Mouse (Mus musculus) intestine, embryonic 15.5 days (tissue): ENCODE measurements around the gene Nmt1. TPM values are rescaled to one million over a fixed set of nuclear protein-coding genes. Genes with fewer than 3 reads are reported as not detected.

Experiments used
- ATAC-seq: fragments of 200-750 bp; cut with Nextera tagmentation; 2 replicates; pipeline ENCODE4 v1.8.0; 2017; ENCODE audit warnings: moderate TSS enrichment, moderate library complexity
- H3K27ac ChIP-seq: fragments of 300-500 bp; sonication (generic); 2 replicates; pipeline ENCODE4 v1.5.1; 2015; ENCODE audit warnings: mild to moderate bottlenecking, inconsistent platforms
- H3K27me3 ChIP-seq: fragments of 300-500 bp; sonication (generic); replicated peaks from 2 replicates; pipeline ENCODE4 v1.6.1; 2015; ENCODE audit warnings: inconsistent platforms
- H3K36me3 ChIP-seq: fragments of 300-500 bp; sonication (generic); 2 replicates; pipeline ENCODE4 v1.6.1; 2015; ENCODE audit warnings: inconsistent platforms
- H3K4me1 ChIP-seq: fragments of 300-500 bp; sonication (generic); replicated peaks from 2 replicates; pipeline ENCODE4 v1.6.1; 2015; ENCODE audit warnings: inconsistent platforms
- H3K4me2 ChIP-seq: fragments of 300-500 bp; sonication (generic); replicated peaks from 2 replicates; pipeline ENCODE4 v1.6.1; 2015; ENCODE audit warnings: mild to moderate bottlenecking, inconsistent platforms
- H3K4me3 ChIP-seq: fragments of 300-500 bp; sonication (generic); replicated peaks from 2 replicates; pipeline ENCODE4 v1.5.1; 2015; ENCODE audit warnings: inconsistent platforms
- H3K9ac ChIP-seq: fragments of 300-500 bp; sonication (generic); 2 replicates; pipeline ENCODE4 v1.6.1; 2015; ENCODE audit warnings: inconsistent platforms
- H3K9me3 ChIP-seq: fragments of 300-500 bp; sonication (generic); 2 replicates; pipeline ENCODE4 v1.6.1; 2016; ENCODE audit warnings: inconsistent platforms
- WGBS: fragments of 180-500 bp; shearing (Covaris S2); methylation state at CpG from one replicate; pipeline ENCODE4 v1.1.7; 2015; 5-methylcytosine and 5-hydroxymethylcytosine counted together
- polyA plus RNA-seq: library from polyadenylated mRNA; unstranded; fragments of >200 nt; fragmentation: Nextera tagmentation; extraction: Ambion mirVana; gene quantifications from 2 replicates; pipeline ENCODE4 v1.2.1, GENCODE M21; 2015

Nmt1 gene
- polyA plus RNA-seq, 1 experiment from 2014 or later = 66.6 TPM

- no peak overlapping the region for H3K4me2 ChIP-seq
- no peak overlapping the region for H3K27ac ChIP-seq
- no peaks in the 10 kb centered on the region for H3K9me3 ChIP-seq
- peaks cover 19% of the 10 kb centered on the region for H3K4me1 ChIP-seq
- 76% methylated on average over 7 of the region's 7 CpGs for WGBS
- no peak overlapping the region for H3K9ac ChIP-seq
- ATAC-seq = no peak
- H3K27me3 ChIP-seq = peaks cover 10% of the 10 kb centered on the region
- H3K4me3 ChIP-seq = no peak overlapping the region
- peaks cover 25% of the 10 kb centered on the region for H3K36me3 ChIP-seq
Observed at GRCm38 (mm10) chr11:102996385-102996784, 31.6 kb upstream of the Nmt1 start.

- Histone ChIP-seq H3K9me3 (no peaks in the 10 kb centered on the region), H3K9ac (no peak overlapping the region), H3K4me3 (no peak overlapping the region), H3K27ac (no peak overlapping the region), H3K27me3 (peaks cover 3% of the 10 kb centered on the region), H3K36me3 (peaks cover 25% of the 10 kb centered on the region), H3K4me1 (peaks cover 12% of the 10 kb centered on the region; the same call in 1 of the 2 replicates), H3K4me2 (no peak overlapping the region)
- 95% methylated on average over 12 of the region's 12 CpGs for WGBS
- ATAC-seq = no peak
Observed at GRCm38 (mm10) chr11:102996991-102997770, 30.8 kb upstream of the Nmt1 start.

- no peak overlapping the region for H3K27ac ChIP-seq
- peaks cover 25% of the 10 kb centered on the region for H3K36me3 ChIP-seq
Observed at GRCm38 (mm10) chr11:102998254-102998576, 29.8 kb upstream of the Nmt1 start.

GRCm38 (mm10) chr11:102998577-102999316, 29.2 kb upstream of the Nmt1 start:
- Histone ChIP-seq H3K9ac (no peak overlapping the region), H3K4me1 (peaks cover 15% of the 10 kb centered on the region), H3K9me3 (no peaks in the 10 kb centered on the region), H3K27ac (peak overlapping the region; percentile 32; the same call in 1 of the 2 replicates), H3K27me3 (no peaks in the 10 kb centered on the region), H3K4me2 (0 out of 2 replicates have a peak overlapping the region, but pooled peaks have one; percentile 3), H3K4me3 (no peak overlapping the region), H3K36me3 (peaks cover 25% of the 10 kb centered on the region)
- ATAC-seq = peak; percentile 52
- WGBS = 45% methylated on average over 14 of the region's 14 CpGs

More at GRCm38 (mm10) chr11:102998254-102998576, 29.8 kb upstream of the Nmt1 start:
- WGBS = 78% methylated on average over 7 of the region's 7 CpGs
- Histone ChIP-seq H3K9ac (no peak overlapping the region), H3K27me3 (no peaks in the 10 kb centered on the region), H3K4me2 (no peak overlapping the region), H3K9me3 (no peaks in the 10 kb centered on the region), H3K4me3 (no peak overlapping the region), H3K4me1 (peaks cover 11% of the 10 kb centered on the region)
- ATAC-seq = peak; percentile 15; the same call in 1 of the 2 replicates

- no peak overlapping the region for H3K4me2 ChIP-seq
- H3K27me3 ChIP-seq = no peaks in the 10 kb centered on the region
- H3K27ac ChIP-seq = peak overlapping the region; percentile 32; the same call in 1 of the 2 replicates
- ATAC-seq = no peak
- H3K4me3 ChIP-seq = no peak overlapping the region
- 81% methylated on average over 14 of the region's 14 CpGs for WGBS
- no peak overlapping the region for H3K9ac ChIP-seq
- H3K9me3 ChIP-seq = no peaks in the 10 kb centered on the region
- H3K36me3 ChIP-seq = peaks cover 22% of the 10 kb centered on the region
- H3K4me1 ChIP-seq = peaks cover 15% of the 10 kb centered on the region
Observed at GRCm38 (mm10) chr11:102999317-102999970, 28.5 kb upstream of the Nmt1 start.

DNA sequence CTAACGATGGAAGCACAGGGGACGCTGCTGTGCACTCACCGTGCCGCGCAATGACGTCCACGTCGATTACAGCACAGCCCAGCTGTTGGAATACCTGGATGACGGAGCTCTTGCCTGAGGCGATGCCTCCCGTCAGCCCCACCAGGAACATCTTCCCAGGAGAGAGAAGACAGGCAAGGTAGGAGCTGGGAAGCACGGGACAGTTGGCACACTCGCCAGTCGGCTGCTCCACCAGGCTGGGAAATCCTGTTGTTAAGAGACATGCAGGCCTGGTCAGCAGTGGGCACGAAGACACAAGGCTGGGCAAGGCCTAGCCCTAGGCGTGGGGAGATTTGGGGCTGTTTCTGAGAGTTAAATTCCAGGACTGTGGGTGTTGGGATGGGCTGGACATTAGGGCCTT, 27.9 kb upstream of the Nmt1 start:
- no peaks in the 10 kb centered on the region for H3K27me3 ChIP-seq
- ATAC-seq = no peak
- no peaks in the 10 kb centered on the region for H3K9me3 ChIP-seq
- peaks cover 16% of the 10 kb centered on the region for H3K36me3 ChIP-seq
- no peak overlapping the region for H3K27ac ChIP-seq
- no peak overlapping the region for H3K4me3 ChIP-seq
- no peak overlapping the region for H3K9ac ChIP-seq
- WGBS = 93% methylated on average over 16 of the region's 16 CpGs
- H3K4me2 ChIP-seq = no peak overlapping the region
- peaks cover 16% of the 10 kb centered on the region for H3K4me1 ChIP-seq

GRCm38 (mm10) chr11:103001063-103001462, 26.9 kb upstream of the Nmt1 start:
- WGBS = 78% methylated on average over 5 of the region's 5 CpGs
- ATAC-seq = no peak
- Histone ChIP-seq H3K4me2 (no peak overlapping the region), H3K4me1 (peaks cover 18% of the 10 kb centered on the region), H3K9ac (no peak overlapping the region), H3K27me3 (no peaks in the 10 kb centered on the region), H3K36me3 (peaks cover 12% of the 10 kb centered on the region), H3K4me3 (no peak overlapping the region), H3K27ac (no peak overlapping the region), H3K9me3 (no peaks in the 10 kb centered on the region)

DNA sequence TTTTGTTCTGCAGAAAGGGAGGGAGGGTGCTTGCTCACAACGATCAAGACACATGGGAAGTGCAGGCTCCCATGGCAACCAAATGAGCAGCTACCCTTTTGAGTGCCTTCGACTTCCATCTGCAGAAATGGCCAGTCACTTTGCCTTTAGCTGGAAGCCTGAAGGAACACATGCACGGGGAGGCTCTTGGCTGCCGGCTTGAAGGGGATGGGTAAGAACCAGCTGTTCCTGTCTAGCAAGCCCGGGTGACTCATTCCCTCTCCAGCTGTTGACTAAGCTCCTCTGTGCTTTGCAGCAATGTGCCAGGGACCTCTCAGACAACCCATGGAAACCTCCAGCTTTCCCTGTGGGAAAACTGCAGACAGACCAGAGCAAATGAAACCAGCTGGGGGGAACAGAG, 24.8 kb upstream of the Nmt1 start:
- no peak overlapping the region for H3K9ac ChIP-seq
- ATAC-seq = peak; percentile 80
- H3K4me2 ChIP-seq = no peak overlapping the region
- H3K27me3 ChIP-seq = no peaks in the 10 kb centered on the region
- peak overlapping the region; percentile 82 for H3K27ac ChIP-seq
- WGBS = 24% methylated on average over 5 of the region's 5 CpGs
- H3K9me3 ChIP-seq = no peaks in the 10 kb centered on the region
- H3K4me1 ChIP-seq = peaks cover 32% of the 10 kb centered on the region
- H3K36me3 ChIP-seq = no peaks in the 10 kb centered on the region
- H3K4me3 ChIP-seq = no peak overlapping the region

GRCm38 (mm10) chr11:103004852-103005251, 23.1 kb upstream of the Nmt1 start:
- H3K27me3 ChIP-seq = no peaks in the 10 kb centered on the region
- peaks cover 30% of the 10 kb centered on the region for H3K4me1 ChIP-seq
- no peak for ATAC-seq
- H3K27ac ChIP-seq = no peak overlapping the region
- no peak overlapping the region for H3K9ac ChIP-seq
- no peak overlapping the region for H3K4me2 ChIP-seq
- H3K9me3 ChIP-seq = no peaks in the 10 kb centered on the region
- H3K4me3 ChIP-seq = no peak overlapping the region
- 75% methylated on average over 1 of the region's 1 CpGs for WGBS
- 0 out of 2 replicates have a peak, but pooled peaks cover 2% of the 10 kb centered on the region for H3K36me3 ChIP-seq

GRCm38 (mm10) chr11:103005254-103005981, 22.6 kb upstream of the Nmt1 start:
- no peak overlapping the region for H3K4me3 ChIP-seq
- H3K4me1 ChIP-seq = peaks cover 30% of the 10 kb centered on the region
- H3K9me3 ChIP-seq = no peaks in the 10 kb centered on the region
- no peak overlapping the region for H3K4me2 ChIP-seq
- ATAC-seq = no peak
- H3K36me3 ChIP-seq = 0 out of 2 replicates have a peak, but pooled peaks cover 2% of the 10 kb centered on the region
- no peak overlapping the region for H3K9ac ChIP-seq
- 0 out of 2 replicates have a peak overlapping the region, but pooled peaks have one; percentile 0 for H3K27ac ChIP-seq
- 78% methylated on average over 11 of the region's 11 CpGs for WGBS
- no peaks in the 10 kb centered on the region for H3K27me3 ChIP-seq

GRCm38 (mm10) chr11:103006286-103007000, 21.5 kb upstream of the Nmt1 start:
- Histone ChIP-seq H3K9me3 (no peaks in the 10 kb centered on the region), H3K27me3 (no peaks in the 10 kb centered on the region), H3K36me3 (0 out of 2 replicates have a peak, but pooled peaks cover 2% of the 10 kb centered on the region), H3K4me3 (no peak overlapping the region), H3K9ac (no peak overlapping the region), H3K27ac (no peak overlapping the region), H3K4me1 (peaks cover 32% of the 10 kb centered on the region), H3K4me2 (no peak overlapping the region)
- WGBS = 73% methylated on average over 7 of the region's 7 CpGs
- 0 out of 2 replicates have a peak, but pooled peaks have one; percentile 8 for ATAC-seq
